Mouse (Mus musculus): ENCODE data around the gene Atp1b3. TPM values are rescaled to one million over a fixed set of nuclear protein-coding genes. Genes with fewer than 3 reads are reported as not detected.

The Atp1b3 gene
- polyA plus RNA-seq, 1 experiment from 2014 or later = 180 TPM

- H3K4me2 ChIP-seq = no peak overlapping the region
- H3K27me3 ChIP-seq = no peaks in the 10 kb centered on the region
- H3K4me1 ChIP-seq (replicated peaks) = peaks cover 9% of the 10 kb centered on the region
- H3K9me3 ChIP-seq = no peaks in the 10 kb centered on the region
- peaks cover 20% of the 10 kb centered on the region for H3K36me3 ChIP-seq
- 79% methylated on average over 6 of the region's 6 CpGs for WGBS
- no peak overlapping the region for H3K4me3 ChIP-seq
- H3K9ac ChIP-seq = no peak overlapping the region
- no peak for ATAC-seq (ENCODE audit: low read depth)
- no peak overlapping the region for H3K27ac ChIP-seq (replicated peaks)
These were observed 43.7 kb downstream of the Atp1b3 start for GRCm38 (mm10) chr9:96320551-96320980.

GRCm38 (mm10) chr9:96319333-96319732, 44.9 kb downstream of the Atp1b3 start:
- Histone ChIP-seq H3K4me2 (no peak overlapping the region), H3K4me1 (replicated peaks) (peaks cover 3% of the 10 kb centered on the region), H3K27ac (replicated peaks) (no peak overlapping the region), H3K36me3 (peaks cover 30% of the 10 kb centered on the region), H3K9ac (no peak overlapping the region), H3K9me3 (no peaks in the 10 kb centered on the region), H3K27me3 (no peaks in the 10 kb centered on the region), H3K4me3 (no peak overlapping the region)
- WGBS = 95% methylated on average over 5 of the region's 5 CpGs
- ATAC-seq (ENCODE audit: low read depth) = no peak

GRCm38 (mm10) chr9:96312074-96312473, 52.2 kb downstream of the Atp1b3 start:
- H3K36me3 ChIP-seq = peaks cover 56% of the 10 kb centered on the region
- 97% methylated on average over 3 of the region's 3 CpGs for WGBS
- H3K4me3 ChIP-seq = no peak overlapping the region
- H3K4me2 ChIP-seq = no peak overlapping the region
- no peak overlapping the region for H3K9ac ChIP-seq
- ATAC-seq (ENCODE audit: low read depth) = no peak
- no peaks in the 10 kb centered on the region for H3K27me3 ChIP-seq
- H3K4me1 ChIP-seq (replicated peaks) = no peaks in the 10 kb centered on the region
- no peaks in the 10 kb centered on the region for H3K9me3 ChIP-seq
- H3K27ac ChIP-seq (replicated peaks) = no peak overlapping the region

GRCm38 (mm10) chr9:96308816-96309215, 55.4 kb downstream of the Atp1b3 start:
- H3K27ac ChIP-seq (replicated peaks) = no peak overlapping the region
- H3K27me3 ChIP-seq = no peaks in the 10 kb centered on the region
- no peak overlapping the region for H3K4me3 ChIP-seq
- no peak overlapping the region for H3K9ac ChIP-seq
- no peak overlapping the region for H3K4me2 ChIP-seq
- no peak for ATAC-seq (ENCODE audit: low read depth)
- 54% methylated on average over 3 of the region's 3 CpGs for WGBS
- no peaks in the 10 kb centered on the region for H3K4me1 ChIP-seq (replicated peaks)
- peaks cover 60% of the 10 kb centered on the region for H3K36me3 ChIP-seq
- H3K9me3 ChIP-seq = no peaks in the 10 kb centered on the region

GRCm38 (mm10) chr9:96299324-96300008, 64.8 kb downstream of the Atp1b3 start:
- H3K36me3 ChIP-seq = peaks cover 66% of the 10 kb centered on the region
- H3K4me1 ChIP-seq (replicated peaks) = no peaks in the 10 kb centered on the region
- H3K9me3 ChIP-seq = no peaks in the 10 kb centered on the region
- H3K27ac ChIP-seq (replicated peaks) = no peak overlapping the region
- no peak for ATAC-seq (ENCODE audit: low read depth)
- H3K9ac ChIP-seq = no peak overlapping the region
- WGBS = 96% methylated on average over 3 of the region's 3 CpGs
- H3K4me2 ChIP-seq = no peak overlapping the region
- H3K4me3 ChIP-seq = no peak overlapping the region
- H3K27me3 ChIP-seq = no peaks in the 10 kb centered on the region

GRCm38 (mm10) chr9:96292144-96292543, 72.1 kb downstream of the Atp1b3 start:
- Histone ChIP-seq H3K9ac (no peak overlapping the region), H3K9me3 (no peaks in the 10 kb centered on the region), H3K4me3 (no peak overlapping the region), H3K4me2 (no peak overlapping the region), H3K27me3 (no peaks in the 10 kb centered on the region), H3K36me3 (peaks cover 20% of the 10 kb centered on the region), H3K27ac (replicated peaks) (no peak overlapping the region), H3K4me1 (replicated peaks) (no peaks in the 10 kb centered on the region)
- no peak for ATAC-seq (ENCODE audit: low read depth)
- 99% methylated on average over 7 of the region's 7 CpGs for WGBS

GRCm38 (mm10) chr9:96284916-96285315, 79.3 kb downstream of the Atp1b3 start:
- no peak overlapping the region for H3K4me2 ChIP-seq
- H3K36me3 ChIP-seq = no peaks in the 10 kb centered on the region
- H3K9ac ChIP-seq = no peak overlapping the region
- H3K27ac ChIP-seq (replicated peaks) = no peak overlapping the region
- WGBS = 33% methylated on average over 1 of the region's 1 CpGs
- no peak for ATAC-seq (ENCODE audit: low read depth)
- H3K4me3 ChIP-seq = no peak overlapping the region
- H3K4me1 ChIP-seq (replicated peaks) = no peaks in the 10 kb centered on the region
- no peaks in the 10 kb centered on the region for H3K27me3 ChIP-seq
- no peaks in the 10 kb centered on the region for H3K9me3 ChIP-seq

Other genes starting within 250 kb of the Atp1b3 start
- gene Gk5, start 245.1 kb downstream of the Atp1b3 start, polyA plus RNA-seq (2015; fragmentation: Nextera tagmentation; extraction: Ambion mirVana) = 2.1 and 2.9 TPM in 2 replicates
- 21.4 and 25.8 TPM in 2 replicates for gene Tfdp2, start 168.2 kb downstream of the Atp1b3 start, polyA plus RNA-seq (2015; fragmentation: Nextera tagmentation; extraction: Ambion mirVana)
- 285 and 287 TPM in 2 replicates for gene Rnf7, start 114.2 kb upstream of the Atp1b3 start, polyA plus RNA-seq (2015; fragmentation: Nextera tagmentation; extraction: Ambion mirVana)
- 0.15 TPM in 1 of 2 replicates, not detected in the other for gene Gm28729, start 160.8 kb upstream of the Atp1b3 start, polyA plus RNA-seq (2015; fragmentation: Nextera tagmentation; extraction: Ambion mirVana)

All from neural tube, embryonic 13.5 days (tissue).